Mouse (Mus musculus): ENCODE measurements around the gene Txnrd3.

DNA sequence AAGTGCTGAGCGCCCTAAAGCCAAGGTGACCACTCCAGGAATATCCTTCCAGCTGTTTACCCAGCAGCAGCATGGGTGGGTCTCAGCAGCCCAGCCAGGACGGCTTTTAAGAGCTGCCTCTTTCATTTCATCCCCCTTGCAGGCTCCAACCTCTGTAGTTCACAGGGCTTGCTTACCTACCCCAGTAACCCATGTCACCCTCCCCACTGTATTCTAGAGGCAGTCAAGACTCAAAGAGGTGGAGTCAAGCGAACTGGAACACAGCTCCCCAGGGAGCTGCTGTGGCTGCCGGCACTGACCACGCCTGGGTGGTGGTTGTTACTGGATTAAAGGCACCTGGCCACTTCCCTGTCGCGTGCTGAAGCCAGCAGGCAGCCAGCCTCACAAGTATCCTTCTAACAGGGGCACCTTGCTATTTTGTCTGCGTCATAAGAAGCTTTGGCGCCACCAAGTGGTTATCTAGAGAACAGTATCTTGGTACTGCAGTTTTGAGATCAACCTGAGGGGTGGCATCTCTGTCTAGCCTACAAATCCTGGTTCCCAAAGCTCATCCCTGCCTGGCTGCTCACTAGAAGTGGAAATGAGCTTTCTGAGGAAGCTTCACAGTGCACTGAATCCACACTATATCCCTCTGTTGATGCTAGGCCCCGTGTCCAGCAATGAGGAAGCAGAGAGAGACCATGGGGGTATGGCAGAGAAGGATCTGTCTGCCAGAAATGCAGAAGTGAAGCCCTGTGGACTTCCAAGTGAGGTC lies 11.8 kb upstream of the Txnrd3 start:
- TF ChIP-seq ZNF384 (IDR thresholded peaks at IDR 0.05; ENCODE audit: low read depth, low read length) = no peak
- no peak for TF ChIP-seq HCFC1 (IDR thresholded peaks at IDR 0.05; ENCODE audit: borderline replicate concordance, insufficient read depth, low read length)
